Comparison of ENCODE assay signal across 13 mouse cellular contexts in genomic region chr12:111698346-111698913, GRCm38 (mm10). TPM values are rescaled to one million over a fixed set of nuclear protein-coding genes. Genes with fewer than 3 reads are reported as not detected.
DNase-seq lines count a peak whose midpoint lies in the region; ATAC-seq lines count a peak whose summit lies in the region.
"Had no signal": no experiment of that assay in that cellular context is flagged by ENCODE, and none has a peak within 500 bp of the region (broad histone marks: within the 10 kb centered on the region; RNA-seq: fewer than 3 reads in every experiment).

No protein-coding gene starts in this region.

- H3K4me2 ChIP-seq in hindbrain, embryonic 12.5 days (replicated peaks): no peak overlapping the region
- H3K4me2 ChIP-seq: lung, embryonic 15.5 days had no signal

- H3K4me1 ChIP-seq in hindbrain, embryonic 10.5 days (replicated peaks): peaks cover 63% of the 10 kb centered on the region
- H3K4me1 ChIP-seq in hindbrain, embryonic 12.5 days: peaks cover 36% of the 10 kb centered on the region

- WGBS in hindbrain, embryonic 10.5 days: 82% methylated on average over 6 of the region's 6 CpGs
- 68% methylated on average over 6 of the region's 6 CpGs for WGBS in hindbrain, embryonic 12.5 days

- H3K9ac ChIP-seq in hindbrain, embryonic 12.5 days: no peak overlapping the region; the same call in 1 of the 2 replicates
- H3K9ac ChIP-seq: lung, embryonic 15.5 days had no signal

- H3K27me3 ChIP-seq in hindbrain, embryonic 10.5 days (ENCODE audit: insufficient read depth, poor library complexity, severe bottlenecking): no peaks in the 10 kb centered on the region
- no peaks in the 10 kb centered on the region for H3K27me3 ChIP-seq in hindbrain, embryonic 12.5 days
- H3K27me3 ChIP-seq: lung, embryonic 15.5 days had no signal

- H3K4me3 ChIP-seq in hindbrain, embryonic 10.5 days: no peak overlapping the region
- H3K4me3 ChIP-seq in hindbrain, embryonic 12.5 days: no peak overlapping the region
- H3K4me3 ChIP-seq: lung, embryonic 15.5 days had no signal

- H3K36me3 ChIP-seq in hindbrain, embryonic 10.5 days: no peaks in the 10 kb centered on the region
- no peaks in the 10 kb centered on the region for H3K36me3 ChIP-seq in hindbrain, embryonic 12.5 days
- H3K36me3 ChIP-seq: lung, embryonic 15.5 days had no signal

- peak; percentile 72 for DNase-seq in adrenal gland, adult 2 months
- no peak for DNase-seq in adrenal gland, adult 18-20 months (ENCODE audit: low spot score in 2 of 2)
- no peak for DNase-seq in hindbrain, embryonic 10.5 days (ENCODE audit: low spot score)
- DNase-seq in 3134 (ENCODE audit: extremely low read depth, insufficient read length, low spot score): peak; percentile 63
- DNase-seq in cerebellum, postnatal 36 days: peak; percentile 68
- no peak for DNase-seq in thymus, postnatal 0 days (ENCODE audit: low spot score)
- DNase-seq: kidney, postnatal 14 days; thymus, postnatal 25 days had no signal

- no peaks in the 10 kb centered on the region for H3K9me3 ChIP-seq in hindbrain, embryonic 10.5 days
- no peaks in the 10 kb centered on the region for H3K9me3 ChIP-seq in hindbrain, embryonic 12.5 days (replicated peaks)
- H3K9me3 ChIP-seq: lung, embryonic 15.5 days had no signal

- ATAC-seq in hindbrain, embryonic 12.5 days (ENCODE audit: low FRiP score): no peak
- no peak for ATAC-seq in megakaryocyte-erythroid progenitor cell, adult 5-6 weeks (replicated peaks; ENCODE audit: low FRiP score, low TSS enrichment, poor library complexity, severe bottlenecking)
- ATAC-seq: midbrain, embryonic 16.5 days had no signal

- H3K27ac ChIP-seq in hindbrain, embryonic 10.5 days: peak overlapping the region; percentile 71
- H3K27ac ChIP-seq in hindbrain, embryonic 12.5 days: no peak overlapping the region
- H3K27ac ChIP-seq: lung, embryonic 15.5 days had no signal

RNA-seq across cellular contexts. Expression of gene Bag5, which starts 14.6 kb away (rescaled TPM):
- 10 to 100 TPM; 32.5 to 37.7 TPM for total RNA-seq in adrenal gland, adult 2 months (2021)
- 8.0 and 12.0 TPM in 2 replicates for polyA plus RNA-seq in adrenal gland, adult 2 months (2012; rRNA removed)
- total RNA-seq in adrenal gland, adult 18-20 months (2021): 10 to 100 TPM; 43.1 to 43.7 TPM
- 53.5 and 53.6 TPM in 2 replicates for polyA plus RNA-seq in hindbrain, embryonic 10.5 days (2016; fragmentation: Nextera tagmentation; extraction: Ambion mirVana)
- 60.4 and 62.3 TPM in 2 replicates for polyA plus RNA-seq in hindbrain, embryonic 12.5 days (2016; fragmentation: Nextera tagmentation; extraction: Ambion mirVana)
- polyA plus RNA-seq in thymus, postnatal 0 days (2015; fragmentation: Nextera tagmentation; extraction: Ambion mirVana): 50.7 and 54.1 TPM in 2 replicates
- 27.7 and 28.9 TPM in 2 replicates for total RNA-seq in megakaryocyte-erythroid progenitor cell, adult 5-6 weeks (2014; fragmentation: Nextera tagmentation)
- 33.0 and 52.3 TPM in 2 replicates for total RNA-seq in megakaryocyte-erythroid progenitor cell, adult 5-6 weeks (2017)

RNA-seq across cellular contexts. Expression of gene Apopt1, which starts 14.6 kb away (rescaled TPM):
- total RNA-seq in adrenal gland, adult 2 months (2021): 10 to 100 TPM; 67.7 to 70.0 TPM
- 191 and 279 TPM in 2 replicates for polyA plus RNA-seq in adrenal gland, adult 2 months (2012; rRNA removed)
- total RNA-seq in adrenal gland, adult 18-20 months (2021): 10 to 100 TPM; 61.0 to 61.3 TPM
- polyA plus RNA-seq in hindbrain, embryonic 10.5 days (2016; fragmentation: Nextera tagmentation; extraction: Ambion mirVana): 55.3 and 59.2 TPM in 2 replicates
- 49.9 and 54.0 TPM in 2 replicates for polyA plus RNA-seq in hindbrain, embryonic 12.5 days (2016; fragmentation: Nextera tagmentation; extraction: Ambion mirVana)
- 60.1 and 66.6 TPM in 2 replicates for polyA plus RNA-seq in thymus, postnatal 0 days (2015; fragmentation: Nextera tagmentation; extraction: Ambion mirVana)
- 62.7 and 67.7 TPM in 2 replicates for total RNA-seq in megakaryocyte-erythroid progenitor cell, adult 5-6 weeks (2014; fragmentation: Nextera tagmentation)
- total RNA-seq in megakaryocyte-erythroid progenitor cell, adult 5-6 weeks (2017): 55.5 and 56.4 TPM in 2 replicates

RNA-seq across cellular contexts. Expression of gene Trmt61a, which starts 20.5 kb away (rescaled TPM):
- total RNA-seq in adrenal gland, adult 2 months (2021): 10 to 100 TPM; 13.7 to 15.8 TPM
- polyA plus RNA-seq in adrenal gland, adult 2 months (2012; rRNA removed): 74.9 and 79.6 TPM in 2 replicates
- total RNA-seq in adrenal gland, adult 18-20 months (2021): 10 to 100 TPM; 16.3 to 20.1 TPM
- 15.1 and 16.2 TPM in 2 replicates for polyA plus RNA-seq in hindbrain, embryonic 10.5 days (2016; fragmentation: Nextera tagmentation; extraction: Ambion mirVana)
- 10.7 and 10.8 TPM in 2 replicates for polyA plus RNA-seq in hindbrain, embryonic 12.5 days (2016; fragmentation: Nextera tagmentation; extraction: Ambion mirVana)
- polyA plus RNA-seq in thymus, postnatal 0 days (2015; fragmentation: Nextera tagmentation; extraction: Ambion mirVana): 9.8 and 12.0 TPM in 2 replicates
- total RNA-seq in megakaryocyte-erythroid progenitor cell, adult 5-6 weeks (2014; fragmentation: Nextera tagmentation): 20.5 and 26.7 TPM in 2 replicates
- 11.1 and 15.4 TPM in 2 replicates for total RNA-seq in megakaryocyte-erythroid progenitor cell, adult 5-6 weeks (2017)

RNA-seq across cellular contexts. Expression of gene Ckb, which starts 26.3 kb away (rescaled TPM):
- total RNA-seq in adrenal gland, adult 2 months (2021): 10 to 100 TPM; 30.9 to 96.5 TPM
- polyA plus RNA-seq in adrenal gland, adult 2 months (2012; rRNA removed): 192 and 265 TPM in 2 replicates
- 10 to 100 TPM; 45.2 to 76.0 TPM for total RNA-seq in adrenal gland, adult 18-20 months (2021)
- 2,059 and 2,773 TPM in 2 replicates for polyA plus RNA-seq in hindbrain, embryonic 10.5 days (2016; fragmentation: Nextera tagmentation; extraction: Ambion mirVana)
- 1,558 and 1,759 TPM in 2 replicates for polyA plus RNA-seq in hindbrain, embryonic 12.5 days (2016; fragmentation: Nextera tagmentation; extraction: Ambion mirVana)
- 137 and 143 TPM in 2 replicates for polyA plus RNA-seq in thymus, postnatal 0 days (2015; fragmentation: Nextera tagmentation; extraction: Ambion mirVana)
- 2.7 TPM in 1 of 2 replicates, not detected in the other for total RNA-seq in megakaryocyte-erythroid progenitor cell, adult 5-6 weeks (2014; fragmentation: Nextera tagmentation)
- 1.5 and 4.4 TPM in 2 replicates for total RNA-seq in megakaryocyte-erythroid progenitor cell, adult 5-6 weeks (2017)
- total RNA-seq: MEL had no signal

Comparison
In these comparisons a context has a peak if more than half of its experiments do, and no peak if none do; other contexts are left out.
1. DNase-seq: peak in adrenal gland, adult 2 months (single experiment), 3134 (single experiment) and cerebellum, postnatal 36 days (2 of 2); none in adrenal gland, adult 18-20 months (0 of 2), hindbrain, embryonic 10.5 days (single experiment) and thymus, postnatal 0 days (single experiment).